Mouse (Mus musculus) embryonic facial prominence, embryonic 15.5 days (tissue): ENCODE data around the gene Dph7. TPM values are rescaled to one million over a fixed set of nuclear protein-coding genes. Genes with fewer than 3 reads are reported as not detected.
A peak's percentile ranks its signal among the peaks of the same experiment; 100 is the strongest.

Experiments used
- ATAC-seq: fragments of 200-750 bp; cut with Nextera tagmentation; 2 replicates; pipeline ENCODE4 v1.8.0; 2017; ENCODE audit warnings: low read depth, moderate TSS enrichment; ENCODE audit not compliant: insufficient number of reproducible peaks, low FRiP score, low TSS enrichment
- H3K27ac ChIP-seq: fragments of 300-500 bp; sonication (generic); replicated peaks from 2 replicates; pipeline ENCODE4 v1.5.1; 2015; ENCODE audit warnings: mild to moderate bottlenecking, inconsistent platforms
- H3K27me3 ChIP-seq: fragments of 300-500 bp; sonication (generic); 2 replicates; pipeline ENCODE4 v1.6.1; 2015; ENCODE audit warnings: inconsistent platforms
- H3K36me3 ChIP-seq: fragments of 300-500 bp; sonication (generic); 2 replicates; pipeline ENCODE4 v1.6.1; 2015; ENCODE audit warnings: mild to moderate bottlenecking, inconsistent platforms
- H3K4me1 ChIP-seq: fragments of 300-500 bp; sonication (generic); 2 replicates; pipeline ENCODE4 v1.6.1; 2015; ENCODE audit warnings: inconsistent platforms
- H3K4me2 ChIP-seq: fragments of 300-500 bp; sonication (generic); replicated peaks from 2 replicates; pipeline ENCODE4 v1.6.1; 2015; ENCODE audit warnings: mild to moderate bottlenecking, inconsistent platforms
- H3K4me3 ChIP-seq: fragments of 300-500 bp; sonication (generic); replicated peaks from 2 replicates; pipeline ENCODE4 v1.5.1; 2015; ENCODE audit warnings: mild to moderate bottlenecking, inconsistent platforms
- H3K9ac ChIP-seq: fragments of 300-500 bp; sonication (generic); 2 replicates; pipeline ENCODE4 v1.6.1; 2015; ENCODE audit warnings: inconsistent platforms
- H3K9me3 ChIP-seq: fragments of 300-500 bp; sonication (generic); replicated peaks from 2 replicates; pipeline ENCODE4 v1.6.1; 2016; ENCODE audit warnings: inconsistent platforms
- WGBS: fragments of 180-500 bp; shearing (Covaris S2); methylation state at CpG from one replicate; pipeline ENCODE4 v1.1.7; 2015; 5-methylcytosine and 5-hydroxymethylcytosine counted together
- polyA plus RNA-seq: library from polyadenylated mRNA; unstranded; fragments of >200 nt; fragmentation: Nextera tagmentation; extraction: Ambion mirVana; gene quantifications from 2 replicates; pipeline ENCODE4 v1.2.1, GENCODE M21; 2015

The Dph7 gene
- 25.7 and 32.6 TPM in 2 replicates for polyA plus RNA-seq

GRCm38 (mm10) chr2:24962304-24963000 is at the start of gene Dph7:
Gene Dph7 (plus strand): TSS chr2:24962400.
- Histone ChIP-seq H3K9ac (peak within 1 kb of the TSS; percentile 75), H3K4me2 (peak within 1 kb of the TSS; percentile 52), H3K9me3 (no peaks in the 10 kb centered on the region), H3K27me3 (no peaks in the 10 kb centered on the region), H3K4me1 (peaks cover 8% of the 10 kb centered on the region), H3K4me3 (peak within 1 kb of the TSS; percentile 78), H3K27ac (peak within 1 kb of the TSS; percentile 69), H3K36me3 (peaks cover 53% of the 10 kb centered on the region)
- ATAC-seq, result peak; percentile 83
- WGBS, result under 1% methylated on average over 28 of the region's 28 CpGs

DNA sequence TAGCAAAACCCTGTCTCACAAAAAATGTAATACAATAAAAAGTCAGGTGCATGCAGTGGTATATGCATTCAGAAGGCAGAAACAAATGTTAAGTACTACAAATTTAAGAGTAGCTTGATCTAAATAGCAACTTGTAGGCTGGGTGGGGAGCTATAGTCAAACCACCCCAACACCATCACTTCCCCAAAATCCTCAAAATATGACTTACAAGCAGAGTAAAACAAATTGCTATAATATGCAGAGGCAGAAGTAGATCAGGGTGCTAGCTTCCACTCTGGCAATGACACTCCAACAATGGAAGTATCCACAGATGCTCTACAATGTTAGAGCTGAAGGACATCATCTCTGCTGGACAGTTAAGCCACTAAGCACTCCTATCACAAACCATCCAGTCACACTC is 49.6 kb upstream of the Dph7 start:
- H3K27me3 ChIP-seq, result no peaks in the 10 kb centered on the region
- no peak overlapping the region for H3K9ac ChIP-seq
- H3K4me1 ChIP-seq, result peaks cover 3% of the 10 kb centered on the region
- ATAC-seq, result no peak
- no peak overlapping the region for H3K4me2 ChIP-seq
- no peak overlapping the region for H3K27ac ChIP-seq
- H3K9me3 ChIP-seq, result no peaks in the 10 kb centered on the region
- H3K36me3 ChIP-seq, result no peaks in the 10 kb centered on the region
- no peak overlapping the region for H3K4me3 ChIP-seq

DNA sequence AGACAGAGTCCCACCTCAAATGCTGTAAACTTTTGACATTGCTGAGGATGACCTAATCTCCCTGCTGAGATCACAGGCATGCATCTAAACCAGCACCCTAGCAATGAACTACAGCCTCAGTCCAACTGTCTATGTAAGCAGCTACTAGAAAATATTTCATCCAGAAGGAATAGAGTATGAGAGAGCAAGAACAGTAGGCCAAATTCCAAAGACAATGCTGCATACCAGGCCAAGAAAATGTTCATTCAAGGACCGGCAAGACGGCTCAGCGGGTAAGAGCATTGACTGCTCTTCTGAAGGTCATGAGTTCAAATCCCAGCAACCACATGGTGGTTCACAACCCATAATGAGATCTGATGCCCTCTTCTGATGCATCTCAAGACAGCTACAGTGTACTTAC is 47.4 kb upstream of the Dph7 start:
- Histone ChIP-seq H3K27me3 (no peaks in the 10 kb centered on the region), H3K9me3 (no peaks in the 10 kb centered on the region), H3K27ac (no peak overlapping the region), H3K9ac (no peak overlapping the region), H3K4me2 (no peak overlapping the region), H3K4me3 (no peak overlapping the region), H3K4me1 (peaks cover 11% of the 10 kb centered on the region), H3K36me3 (no peaks in the 10 kb centered on the region)
- 89% methylated on average over 3 of the region's 3 CpGs for WGBS
- no peak for ATAC-seq

DNA sequence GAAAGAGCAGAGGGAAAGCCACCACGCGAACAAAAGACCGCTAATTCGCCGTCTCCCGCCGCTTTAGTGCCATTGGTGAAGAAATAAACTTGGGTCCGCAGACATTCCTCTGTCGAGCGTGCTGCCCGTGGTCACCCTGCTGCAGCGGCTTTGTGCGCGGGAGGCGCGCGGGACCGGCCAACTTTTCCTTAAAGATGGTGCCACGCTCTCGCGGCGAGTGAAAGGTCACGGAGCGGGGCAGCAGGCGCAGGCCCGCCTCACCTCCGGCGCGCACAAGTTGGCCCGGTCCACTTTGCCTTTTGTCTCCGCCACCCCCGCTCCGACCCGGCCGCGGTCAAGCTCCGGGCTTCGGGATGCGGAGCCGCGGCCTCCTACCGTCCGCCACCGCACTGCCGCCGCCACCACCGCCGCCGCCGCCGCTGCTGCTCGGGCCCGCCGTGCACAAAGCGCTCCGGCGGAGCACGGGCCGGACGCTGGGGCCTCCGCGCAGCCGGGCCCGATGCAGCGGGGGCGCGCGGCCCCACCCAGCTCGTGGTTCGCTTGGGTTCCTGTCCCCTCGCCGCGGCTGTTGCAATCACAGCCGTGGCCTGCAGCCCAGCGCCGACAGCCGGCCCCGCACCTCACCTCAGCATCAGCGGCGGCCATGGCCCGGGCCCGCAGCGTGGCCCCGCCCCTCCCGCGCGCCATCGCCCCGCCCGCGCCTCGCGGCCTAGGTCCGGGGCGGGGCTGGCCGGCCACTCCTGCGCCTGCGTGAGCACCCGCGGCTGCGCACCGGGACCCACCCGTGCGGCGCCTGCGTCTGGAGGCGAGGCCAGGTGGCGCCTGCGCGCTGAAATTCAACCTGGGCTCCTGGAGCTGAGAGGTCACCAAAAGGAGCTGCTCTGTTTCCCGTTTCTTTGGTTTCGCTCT is 43.0 kb upstream of the Dph7 start, which contains the start of gene Ehmt1:
TSS of gene Ehmt1 (minus strand) at position 685 of the 909 bp plus-strand sequence.
- H3K4me1 ChIP-seq, result peaks cover 11% of the 10 kb centered on the region
- H3K36me3 ChIP-seq, result no peaks in the 10 kb centered on the region
- H3K4me3 ChIP-seq, result peak within 1 kb of the TSS; percentile 77
- no peaks in the 10 kb centered on the region for H3K27me3 ChIP-seq
- peak within 1 kb of the TSS; percentile 94 for H3K9ac ChIP-seq
- ATAC-seq, result peak; percentile 99
- under 1% methylated on average over 85 of the region's 112 CpGs for WGBS
- H3K4me2 ChIP-seq, result peak within 1 kb of the TSS; percentile 60
- H3K9me3 ChIP-seq, result no peaks in the 10 kb centered on the region
- H3K27ac ChIP-seq, result peak within 1 kb of the TSS; percentile 94

DNA sequence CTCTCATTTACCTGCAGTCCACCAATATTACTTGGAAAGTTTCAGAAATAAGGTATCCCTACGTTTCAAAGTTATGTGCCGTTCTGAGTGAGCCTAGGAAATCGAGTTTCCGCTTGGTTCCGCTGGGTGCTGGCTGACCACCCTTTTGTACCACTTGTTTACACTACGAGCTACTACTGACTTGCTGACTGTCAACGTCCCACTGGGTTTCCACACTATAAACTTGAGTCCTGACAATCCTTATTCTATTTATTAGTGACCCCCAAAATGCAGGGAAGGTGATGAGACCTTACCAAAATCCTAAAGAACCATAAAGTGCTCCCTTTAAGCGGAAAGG is 42.4 kb upstream of the Dph7 start:
- WGBS, result 10% methylated on average over 8 of the region's 8 CpGs
- Histone ChIP-seq H3K9me3 (no peaks in the 10 kb centered on the region), H3K4me1 (peaks cover 11% of the 10 kb centered on the region), H3K9ac (peak overlapping the region; percentile 49), H3K4me2 (peak overlapping the region; percentile 60), H3K36me3 (no peaks in the 10 kb centered on the region), H3K27ac (peak overlapping the region; percentile 78), H3K4me3 (peak overlapping the region; percentile 77), H3K27me3 (no peaks in the 10 kb centered on the region)
- ATAC-seq, result peak; percentile 17; the same call in 1 of the 2 replicates

DNA sequence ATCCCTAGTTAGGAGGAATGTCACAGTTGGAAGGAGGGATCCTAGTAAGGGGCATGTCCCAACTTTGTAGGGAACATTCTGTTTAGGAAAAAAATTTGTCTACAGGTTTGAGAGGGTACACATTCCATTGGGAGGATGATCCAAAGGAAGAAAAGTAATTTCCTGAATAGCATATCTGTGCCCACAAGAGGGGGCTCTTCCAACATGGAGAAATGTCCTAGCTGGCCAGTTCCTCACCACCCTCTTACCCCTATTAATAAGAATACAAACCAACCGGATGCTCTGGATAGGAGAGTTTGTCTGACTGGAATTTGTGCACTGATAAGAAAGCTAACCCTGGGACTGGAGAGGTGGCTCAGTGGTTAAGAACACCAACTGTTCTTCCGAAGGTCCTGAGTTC is 38.6 kb upstream of the Dph7 start:
- H3K4me3 ChIP-seq, result no peak overlapping the region
- peaks cover 7% of the 10 kb centered on the region; the same call in 1 of the 2 replicates for H3K36me3 ChIP-seq
- no peak for ATAC-seq
- H3K9me3 ChIP-seq, result no peaks in the 10 kb centered on the region
- H3K4me1 ChIP-seq, result peaks cover 5% of the 10 kb centered on the region
- 48% methylated on average over 2 of the region's 2 CpGs for WGBS
- no peak overlapping the region for H3K9ac ChIP-seq
- H3K27me3 ChIP-seq, result no peaks in the 10 kb centered on the region
- no peak overlapping the region for H3K27ac ChIP-seq
- H3K4me2 ChIP-seq, result no peak overlapping the region

DNA sequence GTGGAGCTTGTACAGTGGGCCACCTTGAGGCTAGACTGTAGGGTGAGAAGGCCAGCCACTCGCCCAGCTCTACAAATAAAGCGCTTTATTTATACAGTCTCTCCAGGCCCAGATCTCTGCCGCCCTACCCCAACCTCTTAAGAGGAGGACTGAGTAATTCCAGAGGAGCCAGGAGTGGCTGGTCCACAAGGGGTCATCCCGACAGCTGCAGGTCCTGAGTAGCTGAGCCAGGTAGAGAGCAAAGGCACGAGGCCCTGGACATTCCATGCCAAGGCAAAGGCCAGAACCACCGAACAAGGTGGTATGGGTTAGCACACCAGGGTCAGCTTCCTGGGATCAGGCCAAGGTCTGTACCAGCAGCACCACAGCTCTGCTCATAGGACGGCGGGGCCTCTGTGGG is 36.9 kb upstream of the Dph7 start:
- H3K36me3 ChIP-seq, result peaks cover 7% of the 10 kb centered on the region; the same call in 1 of the 2 replicates
- H3K4me2 ChIP-seq, result no peak overlapping the region
- ATAC-seq, result no peak
- H3K9me3 ChIP-seq, result no peaks in the 10 kb centered on the region
- no peak overlapping the region for H3K9ac ChIP-seq
- H3K27ac ChIP-seq, result no peak overlapping the region
- H3K4me1 ChIP-seq, result peaks cover 5% of the 10 kb centered on the region; the same call in 1 of the 2 replicates
- 83% methylated on average over 8 of the region's 8 CpGs for WGBS
- no peak overlapping the region for H3K4me3 ChIP-seq
- no peaks in the 10 kb centered on the region for H3K27me3 ChIP-seq

GRCm38 (mm10) chr2:24926345-24926964 is 35.7 kb upstream of the Dph7 start:
- no peaks in the 10 kb centered on the region for H3K9me3 ChIP-seq
- H3K4me1 ChIP-seq, result peaks cover 5% of the 10 kb centered on the region; the same call in 1 of the 2 replicates
- H3K9ac ChIP-seq, result no peak overlapping the region
- no peak overlapping the region for H3K4me3 ChIP-seq
- ATAC-seq, result no peak
- H3K27me3 ChIP-seq, result no peaks in the 10 kb centered on the region
- no peak overlapping the region for H3K27ac ChIP-seq
- no peak overlapping the region for H3K4me2 ChIP-seq
- 82% methylated on average over 9 of the region's 9 CpGs for WGBS
- peaks cover 7% of the 10 kb centered on the region; the same call in 1 of the 2 replicates for H3K36me3 ChIP-seq

DNA sequence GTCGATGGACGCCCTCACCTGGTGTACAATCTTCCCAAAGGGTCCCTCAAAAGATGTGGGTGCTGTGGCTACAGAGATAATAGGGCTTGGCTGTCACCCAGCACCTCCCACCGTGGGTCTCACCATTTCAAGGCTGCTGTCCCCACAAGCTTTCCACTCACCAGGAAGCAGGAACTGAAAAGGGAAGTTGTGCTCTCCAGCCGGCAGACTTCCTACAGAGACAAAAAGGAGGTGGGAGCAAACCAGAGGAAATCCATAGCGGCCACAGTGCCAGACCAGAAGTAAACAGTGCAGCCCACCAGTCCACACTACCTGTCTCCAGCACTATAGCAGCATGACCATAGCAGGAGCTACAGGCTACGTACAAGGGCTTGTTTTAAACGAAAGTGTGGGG is 35.2 kb upstream of the Dph7 start:
- Histone ChIP-seq H3K4me2 (no peak overlapping the region), H3K27me3 (no peaks in the 10 kb centered on the region), H3K27ac (no peak overlapping the region; the same call in 1 of the 2 replicates), H3K9ac (no peak overlapping the region), H3K36me3 (peaks cover 7% of the 10 kb centered on the region; the same call in 1 of the 2 replicates), H3K4me1 (peaks cover 5% of the 10 kb centered on the region; the same call in 1 of the 2 replicates), H3K4me3 (no peak overlapping the region), H3K9me3 (no peaks in the 10 kb centered on the region)
- 64% methylated on average over 7 of the region's 7 CpGs for WGBS
- no peak for ATAC-seq

DNA sequence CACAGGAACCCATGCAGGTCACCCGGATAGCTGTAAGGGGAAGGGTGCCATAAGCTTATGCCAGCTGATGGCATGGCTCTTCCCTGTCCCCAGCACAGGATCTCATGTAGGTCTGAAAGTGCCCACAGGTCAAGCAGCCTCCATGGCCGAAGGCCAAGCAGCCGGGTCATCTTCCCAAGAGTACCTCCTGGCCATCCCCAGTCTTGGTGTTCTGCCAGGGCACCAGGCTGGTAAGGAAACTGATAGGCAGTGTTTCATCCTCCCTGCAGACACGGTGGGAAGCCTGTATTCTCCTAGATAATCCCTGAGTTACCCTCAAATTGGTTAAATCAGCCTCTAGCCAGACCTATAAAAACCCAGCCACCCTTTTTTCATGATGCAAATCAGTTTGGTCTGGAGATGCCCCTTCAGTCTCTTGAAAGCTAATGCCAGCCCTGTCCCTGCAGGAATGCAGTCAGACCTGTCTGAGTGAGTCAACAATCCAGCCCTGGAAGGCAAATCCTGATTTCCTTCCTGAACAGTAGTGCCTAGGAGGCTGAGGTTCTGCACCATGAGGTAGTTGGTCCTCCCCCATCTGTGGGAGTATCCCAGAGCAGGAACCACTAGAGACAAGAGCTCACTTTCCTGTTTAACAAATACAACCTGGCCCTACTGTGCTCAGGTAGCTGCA is 34.3 kb upstream of the Dph7 start:
- Histone ChIP-seq H3K27me3 (no peaks in the 10 kb centered on the region), H3K27ac (peak overlapping the region; percentile 53), H3K4me2 (no peak overlapping the region), H3K4me1 (peaks cover 5% of the 10 kb centered on the region; the same call in 1 of the 2 replicates), H3K9ac (no peak overlapping the region), H3K36me3 (peaks cover 7% of the 10 kb centered on the region; the same call in 1 of the 2 replicates), H3K9me3 (no peaks in the 10 kb centered on the region), H3K4me3 (no peak overlapping the region)
- no peak for ATAC-seq
- WGBS, result 60% methylated on average over 4 of the region's 4 CpGs
